Mouse (Mus musculus) adrenal gland, adult 8-10 months (tissue): Measurements from ENCODE around the gene Gphn. TPM values are rescaled to one million over a fixed set of nuclear protein-coding genes. Genes with fewer than 3 reads are reported as not detected.

Experiments
- DNase-seq: peaks from one replicate; pipeline ENCODE4 v3.0.0; 2022
- total RNA-seq, 4 experiments: library from RNA; stranded (reverse); gene quantifications; 2 replicates each; pipeline ENCODE4 v1.2.4; 2022

Gene Gphn
- total RNA-seq, 4 experiments from 2014 or later, result 27.3 to 35.8 (median 29.6) TPM

- no peak for DNase-seq
These were observed 501.5 kb downstream of the Gphn start for GRCm38 (mm10) chr12:78727723-78728122.

Other genes starting within 250 kb of the Gphn start
- gene Gm6657, start 32.1 kb upstream of the Gphn start, total RNA-seq, result not detected